Mouse (Mus musculus) heart, postnatal 0 days (tissue): ENCODE measurements around the gene Ldlrad3.

Experiments used
- CTCF ChIP-seq: IDR thresholded peaks from 2 replicates; pipeline ENCODE4 v1.5.1; 2016; ENCODE audit warnings: antibody characterized with exemption, control low read depth, low read depth
- EP300 ChIP-seq: IDR thresholded peaks from 2 replicates; pipeline ENCODE4 v1.6.1; 2016; ENCODE audit warnings: antibody characterized with exemption, low read depth

DNA sequence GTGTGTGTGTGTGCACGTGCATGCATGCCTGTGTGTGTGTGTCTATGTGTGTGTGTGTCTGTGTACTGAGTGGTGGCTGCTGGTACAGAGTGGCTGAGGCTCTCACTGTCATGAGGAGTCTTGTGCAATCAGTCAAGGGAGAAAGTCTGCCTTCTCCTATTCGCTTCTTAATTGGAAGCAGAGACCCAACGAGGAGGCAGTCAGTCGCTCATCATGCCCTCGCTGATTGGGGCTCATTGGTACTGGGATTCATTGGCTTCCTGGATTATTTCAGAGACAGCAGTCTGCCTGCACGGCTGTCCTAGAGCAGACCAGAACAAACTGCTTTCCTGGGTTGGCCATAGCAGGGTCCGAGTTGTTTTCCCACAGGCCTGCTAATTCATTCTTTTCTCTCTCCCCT is 223.8 kb downstream of the Ldlrad3 start:
- TF ChIP-seq CTCF: no peak
- TF ChIP-seq EP300: no peak
